Mouse (Mus musculus) liver, adult 2 months (tissue): ENCODE measurements around the gene Chrne.

Experiments
- CTCF ChIP-seq: fragments of 200-500 bp; IDR thresholded peaks from 2 replicates; pipeline ENCODE4 v1.5.1; 2011; ENCODE audit warnings: low read depth, low read length, control low read depth
- POLR2A ChIP-seq: fragments of 200-500 bp; IDR thresholded peaks from 2 replicates; pipeline ENCODE4 v1.6.1; 2011; ENCODE audit warnings: low read length, control low read depth; ENCODE audit not compliant: insufficient read depth; ENCODE audit errors: extremely low read depth

GRCm38 (mm10) chr11:70566586-70566985 is 52.4 kb downstream of the Chrne start:
- TF ChIP-seq POLR2A = no peak
- TF ChIP-seq CTCF = no peak
